Mouse (Mus musculus) forebrain, embryonic 11.5 days (tissue): ENCODE measurements around the gene Cabin1. TPM values are rescaled to one million over a fixed set of nuclear protein-coding genes. Genes with fewer than 3 reads are reported as not detected.

Experiments used
- ATAC-seq: fragments of 200-750 bp; cut with Nextera tagmentation; replicated peaks from 2 replicates; pipeline ENCODE4 v1.8.0; 2017; ENCODE audit warnings: moderate TSS enrichment; ENCODE audit not compliant: low FRiP score
- DNase-seq: peaks from one replicate; pipeline ENCODE4 v3.0.0-alpha.2; 2017; ENCODE audit warnings: low spot score
- H3K27ac ChIP-seq: fragments of 300-500 bp; sonication (generic); 2 replicates; pipeline ENCODE4 v1.5.1; 2014; ENCODE audit warnings: low read depth, low read length
- H3K27me3 ChIP-seq: fragments of 300-500 bp; sonication (generic); 2 replicates; pipeline ENCODE4 v1.6.1; 2014; ENCODE audit warnings: mild to moderate bottlenecking, low read length, mixed read lengths; ENCODE audit not compliant: control insufficient read depth, insufficient read depth
- H3K36me3 ChIP-seq: fragments of 300-500 bp; sonication (generic); 2 replicates; pipeline ENCODE4 v1.6.1; 2014; ENCODE audit warnings: mild to moderate bottlenecking, low read length, moderate library complexity, mixed read lengths; ENCODE audit not compliant: control insufficient read depth, insufficient read depth
- H3K4me1 ChIP-seq: fragments of 300-500 bp; sonication (generic); replicated peaks from 2 replicates; pipeline ENCODE4 v1.6.1; 2014; ENCODE audit warnings: low read length, mixed read lengths; ENCODE audit not compliant: control insufficient read depth, insufficient read depth
- H3K4me2 ChIP-seq: fragments of 300-500 bp; sonication (generic); 2 replicates; pipeline ENCODE4 v1.6.1; 2014; ENCODE audit warnings: low read depth, mild to moderate bottlenecking, low read length, moderate library complexity, mixed read lengths; ENCODE audit not compliant: severe bottlenecking
- H3K4me3 ChIP-seq: fragments of 300-500 bp; sonication (generic); 2 replicates; pipeline ENCODE4 v1.5.1; 2014; ENCODE audit warnings: low read depth, low read length
- H3K9ac ChIP-seq: fragments of 300-500 bp; sonication (generic); 2 replicates; pipeline ENCODE4 v1.6.1; 2014; ENCODE audit warnings: low read length
- H3K9me3 ChIP-seq: fragments of 300-500 bp; sonication (generic); 2 replicates; pipeline ENCODE4 v1.6.1; 2016; ENCODE audit warnings: low read length, mixed read lengths; ENCODE audit not compliant: control insufficient read depth
- WGBS: fragments of 180-500 bp; shearing (Covaris S2); extraction: QIAGEN DNeasy Blood & Tissue Kit; methylation state at CpG from one replicate; pipeline ENCODE4 v1.1.7; 2014; 5-methylcytosine and 5-hydroxymethylcytosine counted together
- polyA plus RNA-seq: library from polyadenylated mRNA; unstranded; fragments of >200 nt; fragmentation: Nextera tagmentation; extraction: Ambion mirVana; gene quantifications from 2 replicates; pipeline ENCODE4 v1.2.1, GENCODE M21; 2014

The Cabin1 gene
- polyA plus RNA-seq, 1 experiment from 2014 or later, result 49.1 TPM

DNA sequence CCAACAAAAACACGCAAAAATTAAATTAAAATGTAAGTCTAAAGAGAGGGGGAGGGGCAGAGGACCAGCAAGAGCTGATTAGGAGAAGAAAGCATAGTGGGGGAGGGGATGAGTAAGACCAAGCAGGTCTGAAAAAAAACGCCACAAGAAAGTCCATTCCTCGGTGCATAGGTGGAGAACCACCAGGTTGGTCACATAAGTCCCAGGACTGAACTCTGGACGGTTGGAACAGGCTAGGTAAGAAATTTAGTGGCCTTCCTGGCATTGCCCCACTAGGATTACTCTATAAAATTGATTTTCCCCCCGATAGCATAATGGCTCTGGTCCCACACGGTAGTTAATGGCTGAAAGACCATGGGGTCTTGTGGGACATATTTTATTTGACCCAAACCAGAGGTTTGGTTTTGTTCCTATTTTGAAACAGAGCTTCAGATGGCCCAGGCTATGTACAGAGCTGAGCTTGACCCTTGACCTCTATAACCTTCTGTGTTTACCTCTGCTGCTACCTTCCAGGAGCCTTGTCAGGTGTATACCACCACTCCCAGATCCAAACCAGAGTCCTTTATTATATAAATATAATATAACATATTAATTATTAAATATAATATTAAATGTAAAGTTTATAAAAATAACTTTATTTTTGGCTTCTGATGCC, 25.1 kb upstream of the Cabin1 start:
- H3K36me3 ChIP-seq, result no peaks in the 10 kb centered on the region
- 80% methylated on average over 6 of the region's 6 CpGs for WGBS
- no peak overlapping the region for H3K4me2 ChIP-seq
- no peak overlapping the region for H3K4me3 ChIP-seq
- no peaks in the 10 kb centered on the region for H3K27me3 ChIP-seq
- DNase-seq (no peak), ATAC-seq (no peak)
- no peak overlapping the region for H3K9ac ChIP-seq
- H3K27ac ChIP-seq, result no peak overlapping the region
- H3K9me3 ChIP-seq, result no peaks in the 10 kb centered on the region
- H3K4me1 ChIP-seq, result no peaks in the 10 kb centered on the region

- ATAC-seq, result no peak
- H3K36me3 ChIP-seq, result no peaks in the 10 kb centered on the region
- H3K9ac ChIP-seq, result no peak overlapping the region
- WGBS, result 93% methylated on average over 8 of the region's 8 CpGs
- no peak overlapping the region for H3K4me2 ChIP-seq
- DNase-seq, result no peak
- H3K4me3 ChIP-seq, result no peak overlapping the region
- H3K9me3 ChIP-seq, result no peaks in the 10 kb centered on the region
- H3K27ac ChIP-seq, result no peak overlapping the region
- H3K4me1 ChIP-seq, result no peaks in the 10 kb centered on the region
- no peaks in the 10 kb centered on the region for H3K27me3 ChIP-seq
Measured at GRCm38 (mm10) chr10:75788277-75788676, 24.1 kb upstream of the Cabin1 start.

DNA sequence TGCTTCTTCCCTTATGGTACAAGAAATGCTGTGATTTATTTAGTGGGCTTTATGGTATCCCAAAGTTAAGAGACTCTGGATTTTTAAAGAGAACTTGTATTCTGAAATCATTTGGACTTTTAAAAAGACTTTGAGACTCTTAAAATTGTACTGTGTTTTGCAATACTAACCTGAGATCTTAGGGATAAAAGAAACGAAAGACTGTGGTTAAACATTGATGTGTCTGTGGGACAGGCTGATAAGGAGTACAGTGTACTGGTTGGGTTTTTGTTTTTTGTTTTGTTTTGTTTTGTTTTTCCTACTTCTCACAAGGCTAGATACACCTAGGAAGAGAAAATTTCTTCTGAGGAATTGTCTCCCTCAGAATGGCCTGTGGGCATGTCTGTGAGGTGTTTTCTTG, 21.3 kb upstream of the Cabin1 start:
- no peak overlapping the region for H3K9ac ChIP-seq
- no peaks in the 10 kb centered on the region for H3K9me3 ChIP-seq
- no peaks in the 10 kb centered on the region for H3K36me3 ChIP-seq
- no peak overlapping the region for H3K4me2 ChIP-seq
- no peak overlapping the region for H3K27ac ChIP-seq
- no peak for ATAC-seq
- no peak overlapping the region for H3K4me3 ChIP-seq
- no peak for DNase-seq
- 72% methylated on average over 1 of the region's 1 CpGs for WGBS
- peaks cover 5% of the 10 kb centered on the region; the same call in 1 of the 2 replicates for H3K4me1 ChIP-seq
- no peaks in the 10 kb centered on the region; the same call in 1 of the 2 replicates for H3K27me3 ChIP-seq

GRCm38 (mm10) chr10:75780769-75781578, 16.8 kb upstream of the Cabin1 start, which contains the start of the genes Gm20441 and Gstt3:
Gene Gm20441 (minus strand): TSS chr10:75780954.
Gene Gstt3 (minus strand): TSS chr10:75781414.
- H3K9me3 ChIP-seq, result no peaks in the 10 kb centered on the region
- peak within 1 kb of the TSS; percentile 45 for H3K9ac ChIP-seq
- peak within 1 kb of the TSS; percentile 97 for H3K4me2 ChIP-seq
- ATAC-seq (peak; percentile 55; the same call in 1 of the 2 replicates), DNase-seq (peak; percentile 69)
- WGBS, result under 1% methylated on average over 28 of the region's 28 CpGs
- peak within 1 kb of the TSS; percentile 35 for H3K4me3 ChIP-seq
- H3K36me3 ChIP-seq, result no peaks in the 10 kb centered on the region
- H3K27ac ChIP-seq, result no peak within 1 kb of the TSS
- peaks cover 10% of the 10 kb centered on the region; the same call in 1 of the 2 replicates for H3K4me1 ChIP-seq
- H3K27me3 ChIP-seq, result peaks cover 6% of the 10 kb centered on the region

DNA sequence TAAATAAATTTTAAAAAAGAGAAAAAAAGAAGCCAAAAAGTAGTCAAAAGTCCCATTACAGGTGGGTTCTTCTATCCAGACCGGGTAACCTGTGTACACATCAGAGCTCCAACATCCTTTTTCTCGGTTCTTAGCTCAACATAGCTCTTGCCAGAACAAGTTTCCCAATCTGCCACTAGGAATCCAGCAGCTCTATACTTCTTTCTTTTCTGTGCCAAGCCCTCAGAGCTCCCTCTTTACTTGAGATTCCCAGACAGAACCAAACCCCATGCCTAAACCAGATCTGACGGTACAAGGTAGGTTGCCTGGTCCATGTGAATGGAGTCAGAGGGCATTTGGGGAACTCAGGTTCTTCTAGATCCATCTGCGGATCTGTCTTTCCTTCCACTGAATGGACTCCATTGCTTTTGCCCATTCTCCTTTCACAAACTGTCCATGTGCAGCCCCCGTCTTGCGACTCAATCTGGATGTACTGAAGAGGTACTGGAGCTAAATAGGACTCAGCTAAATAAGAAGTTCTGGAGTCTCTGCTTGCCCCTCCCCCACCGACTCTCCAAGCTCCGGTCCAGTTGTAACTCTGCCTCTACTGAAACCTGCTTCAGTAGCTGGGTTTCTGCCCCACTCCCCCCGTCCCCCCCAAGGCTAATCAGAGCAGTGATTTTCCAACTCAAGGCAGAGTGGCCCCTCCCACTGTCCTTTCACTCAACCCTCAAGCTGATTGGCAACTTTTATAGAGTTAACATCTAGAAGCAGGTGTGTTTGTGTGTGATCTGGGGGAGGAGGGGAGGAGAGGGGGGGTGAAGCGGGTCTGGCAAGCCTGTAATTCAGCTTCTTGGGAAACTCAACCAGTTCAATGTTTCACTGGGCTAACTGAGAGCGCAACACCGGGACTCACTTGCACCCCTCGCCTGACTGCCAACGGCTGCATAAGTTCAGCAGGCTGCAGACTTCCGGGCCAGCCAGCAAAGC, 15.3 kb upstream of the Cabin1 start:
- Histone ChIP-seq H3K27me3 (peaks cover 6% of the 10 kb centered on the region), H3K4me3 (no peak overlapping the region), H3K36me3 (no peaks in the 10 kb centered on the region), H3K27ac (no peak overlapping the region), H3K4me1 (peaks cover 10% of the 10 kb centered on the region; the same call in 1 of the 2 replicates), H3K4me2 (no peak overlapping the region), H3K9ac (no peak overlapping the region), H3K9me3 (no peaks in the 10 kb centered on the region)
- ATAC-seq, result no peak
- WGBS, result 38% methylated on average over 15 of the region's 15 CpGs
- DNase-seq, result no peak

GRCm38 (mm10) chr10:75777885-75778284, 13.7 kb upstream of the Cabin1 start:
- WGBS, result 75% methylated on average over 2 of the region's 2 CpGs
- H3K27me3 ChIP-seq, result peaks cover 6% of the 10 kb centered on the region
- H3K9me3 ChIP-seq, result no peaks in the 10 kb centered on the region
- DNase-seq (no peak), ATAC-seq (no peak)
- H3K36me3 ChIP-seq, result no peaks in the 10 kb centered on the region; the same call in 1 of the 2 replicates
- H3K9ac ChIP-seq, result no peak overlapping the region
- peaks cover 10% of the 10 kb centered on the region; the same call in 1 of the 2 replicates for H3K4me1 ChIP-seq
- H3K27ac ChIP-seq, result no peak overlapping the region
- no peak overlapping the region for H3K4me2 ChIP-seq
- no peak overlapping the region for H3K4me3 ChIP-seq

- Histone ChIP-seq H3K9me3 (no peaks in the 10 kb centered on the region), H3K4me1 (peaks cover 13% of the 10 kb centered on the region; the same call in 1 of the 2 replicates), H3K9ac (no peak overlapping the region), H3K36me3 (no peaks in the 10 kb centered on the region; the same call in 1 of the 2 replicates), H3K27ac (no peak overlapping the region), H3K4me3 (no peak overlapping the region), H3K27me3 (peaks cover 6% of the 10 kb centered on the region), H3K4me2 (no peak overlapping the region)
- DNase-seq (no peak), ATAC-seq (no peak)
- 88% methylated on average over 6 of the region's 6 CpGs for WGBS
Measured at GRCm38 (mm10) chr10:75776562-75776961, 12.4 kb upstream of the Cabin1 start.

DNA sequence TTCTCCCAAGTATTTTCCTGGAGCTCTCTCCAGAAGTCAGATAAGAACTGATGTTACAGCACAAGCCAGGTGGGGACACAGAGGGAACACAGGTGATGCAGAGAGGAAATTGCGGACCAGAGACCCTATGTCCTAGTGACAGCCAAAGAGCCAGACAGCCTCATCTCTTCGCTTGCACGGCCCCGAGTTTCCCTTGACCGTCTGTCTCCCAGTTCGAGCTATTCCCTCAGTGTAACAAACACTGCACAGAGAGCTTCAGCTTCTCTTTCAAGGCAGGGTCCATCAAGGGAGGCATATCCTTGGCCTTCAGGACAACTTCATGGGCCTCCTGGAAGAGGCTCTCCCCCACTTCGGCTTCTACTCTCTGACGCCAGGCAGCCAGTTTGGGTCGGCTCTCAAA, 10.4 kb upstream of the Cabin1 start:
- peaks cover under 1% of the 10 kb centered on the region for H3K27me3 ChIP-seq
- H3K4me1 ChIP-seq, result peaks cover 3% of the 10 kb centered on the region; the same call in 1 of the 2 replicates
- no peak overlapping the region for H3K27ac ChIP-seq
- H3K36me3 ChIP-seq, result no peaks in the 10 kb centered on the region; the same call in 1 of the 2 replicates
- ATAC-seq (no peak), DNase-seq (no peak)
- no peak overlapping the region for H3K9ac ChIP-seq
- H3K4me2 ChIP-seq, result no peak overlapping the region
- no peak overlapping the region for H3K4me3 ChIP-seq
- H3K9me3 ChIP-seq, result no peaks in the 10 kb centered on the region
- WGBS, result 88% methylated on average over 9 of the region's 9 CpGs
